Mouse (Mus musculus) urinary bladder, adult 18-20 months (tissue): Measurements from ENCODE around the gene Nipsnap1.

ENCODE experiments used
- DNase-seq, 2 experiments: peaks; one replicate each; pipeline ENCODE4 v3.0.0; 2022; ENCODE audit warnings: low spot score in 2 of 2, mixed read lengths in 2 of 2

Gene Nipsnap1

DNA sequence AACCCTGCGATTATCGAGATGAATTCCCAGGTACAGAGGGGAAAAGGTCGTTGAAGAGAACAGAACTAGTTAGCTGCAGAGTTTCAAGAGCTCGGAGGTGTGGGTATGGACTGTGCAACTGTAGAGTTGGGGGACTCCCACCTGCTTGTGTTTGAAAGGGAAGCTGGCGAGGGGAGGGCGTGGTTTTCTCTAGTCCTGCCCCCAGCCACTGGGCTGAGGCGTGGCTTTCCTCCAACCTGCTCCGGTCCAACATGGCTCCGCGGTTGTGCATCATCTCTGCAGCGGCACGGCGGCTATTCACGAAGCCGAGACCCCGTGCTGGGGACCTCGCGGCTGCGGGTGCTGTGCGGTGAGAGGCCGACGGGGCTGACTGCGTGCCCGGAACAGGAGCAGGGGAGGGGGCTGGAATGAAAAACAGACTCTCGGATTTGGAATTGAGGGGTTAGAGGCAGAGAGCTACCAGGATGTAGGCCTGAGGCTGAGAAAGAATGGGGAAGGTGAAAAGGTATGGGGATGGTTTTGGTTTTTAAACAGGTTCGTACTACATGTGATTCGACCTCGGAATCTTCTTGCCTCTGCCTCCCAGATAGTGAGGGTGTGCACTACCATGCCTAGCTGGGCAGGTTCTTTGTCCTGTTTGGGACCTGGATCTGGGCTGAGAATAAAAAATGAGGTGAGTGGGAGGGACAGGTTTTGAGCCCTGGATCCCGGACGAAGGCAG, at the start of gene Nipsnap1:
Gene Nipsnap1, plus strand, starts transcription at position 197 of the 721 bp plus-strand sequence.
- peak; percentile 62 for DNase-seq

DNA sequence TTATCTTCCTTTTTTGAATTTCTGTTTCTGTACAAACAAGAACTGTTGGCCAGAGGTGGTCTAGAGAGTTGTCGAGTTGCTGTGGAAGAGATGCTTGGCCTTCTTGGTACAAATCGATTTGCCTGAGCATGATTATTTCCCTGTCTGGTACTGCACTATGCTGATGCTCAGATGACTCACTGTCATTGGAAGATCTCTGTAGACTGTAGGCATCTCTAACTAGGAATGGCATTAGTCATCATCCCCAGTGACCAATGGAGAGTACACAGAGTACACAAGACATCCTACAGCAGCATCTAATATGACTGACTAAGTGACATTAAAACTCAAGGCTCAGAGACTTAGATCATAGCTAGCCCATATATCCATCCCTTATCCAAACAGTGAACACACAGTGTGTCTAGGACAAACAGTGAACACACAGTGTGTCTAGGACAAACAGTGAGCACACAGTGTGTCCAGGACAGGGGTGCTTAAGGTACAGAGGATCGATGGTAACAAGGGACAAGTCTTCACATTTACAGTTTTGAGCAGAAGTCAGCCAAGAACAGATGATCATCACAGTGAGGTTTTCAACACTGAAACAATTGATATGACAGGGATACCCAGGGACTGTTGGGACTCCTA, 47.5 kb upstream of the Nipsnap1 start:
- no peak for DNase-seq

DNA sequence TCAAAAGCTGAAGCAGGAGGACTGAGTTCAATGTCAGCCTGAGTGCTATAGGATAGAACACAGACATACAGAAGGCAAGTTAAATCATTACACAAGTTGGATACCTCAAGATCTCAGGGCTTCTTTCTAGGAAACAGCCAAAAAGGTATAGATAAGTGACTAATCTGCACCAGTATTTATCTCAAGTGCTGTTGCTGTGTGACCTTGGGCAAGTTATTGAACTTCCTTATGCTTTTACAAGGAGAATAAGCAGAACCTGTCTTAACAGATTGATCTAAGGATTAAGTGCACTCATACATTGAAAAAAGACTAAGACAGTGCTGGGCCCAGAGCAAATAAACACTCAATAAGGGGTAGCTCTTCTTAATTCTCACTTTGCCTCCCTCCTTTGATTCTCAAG, 46.4 kb upstream of the Nipsnap1 start:
- no peak for DNase-seq

DNA sequence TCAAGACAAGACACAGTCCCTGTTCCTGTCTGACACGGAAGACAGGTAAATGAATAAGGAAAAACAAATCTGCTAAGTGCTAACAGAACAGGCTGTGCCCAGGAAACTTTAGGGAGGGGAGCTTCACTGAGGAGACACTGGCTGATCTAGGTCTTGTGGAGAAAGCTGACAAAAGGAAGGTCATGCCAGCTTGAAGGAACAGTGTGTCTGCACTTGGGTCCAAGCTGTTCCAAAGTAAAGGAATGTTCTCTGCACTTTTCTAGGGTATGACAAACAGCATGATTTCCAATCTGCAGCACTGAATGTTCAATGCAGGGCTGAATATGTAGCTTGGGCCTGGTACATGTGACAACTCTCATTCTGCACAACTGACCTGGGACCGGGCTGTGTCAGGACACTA, 45.8 kb upstream of the Nipsnap1 start:
- DNase-seq = no peak

DNA sequence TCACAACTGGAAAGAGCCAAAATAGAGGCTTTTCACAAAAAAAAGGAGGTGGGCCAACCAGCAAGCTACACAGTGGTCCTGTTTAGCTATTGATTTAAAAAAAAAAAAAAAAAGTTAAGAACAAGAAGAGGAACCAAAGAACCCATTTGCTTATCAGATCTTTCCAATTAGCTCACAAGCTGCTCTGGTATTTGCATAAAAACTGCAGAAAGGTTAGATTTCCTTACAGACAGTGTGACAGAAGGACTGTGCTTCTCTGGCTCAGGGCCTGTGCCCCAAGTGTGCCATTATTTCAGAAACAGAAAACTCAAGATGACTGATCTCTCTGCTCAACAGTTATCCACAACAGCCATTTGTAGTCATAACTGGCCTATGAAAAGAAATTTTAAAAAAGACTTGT, 42.7 kb upstream of the Nipsnap1 start:
- no peak for DNase-seq

DNA sequence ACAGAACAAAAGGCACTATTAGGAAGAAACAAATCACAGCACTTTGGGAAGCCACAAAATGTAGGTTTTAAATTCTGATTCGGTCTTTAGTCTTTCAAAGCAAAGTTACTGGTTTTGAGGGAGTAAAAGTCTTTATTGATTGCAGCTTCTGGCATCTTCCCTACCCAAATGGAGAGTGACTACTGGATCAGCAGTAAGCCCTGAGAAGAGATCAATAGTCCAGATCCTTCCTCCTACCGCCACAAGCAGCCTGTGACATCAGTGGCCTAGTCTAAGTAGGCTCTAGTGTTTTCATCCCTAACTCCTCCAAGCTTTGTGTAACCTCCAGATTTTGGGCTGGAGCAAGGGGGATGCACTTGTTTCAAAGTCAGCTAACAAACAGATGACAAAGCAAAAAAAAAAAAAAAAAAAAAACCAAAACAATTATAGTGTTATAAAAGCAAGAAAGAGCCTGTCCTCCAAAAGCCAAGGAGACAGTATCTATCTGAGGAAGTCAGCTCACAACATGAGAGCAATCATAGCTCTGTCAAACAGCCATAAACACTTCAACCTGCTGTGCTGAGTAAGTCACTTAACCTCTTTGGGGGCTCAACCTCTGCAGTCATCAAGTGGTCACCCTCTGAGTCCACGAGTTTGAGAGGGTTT, 40.3 kb upstream of the Nipsnap1 start:
- DNase-seq = no peak

DNA sequence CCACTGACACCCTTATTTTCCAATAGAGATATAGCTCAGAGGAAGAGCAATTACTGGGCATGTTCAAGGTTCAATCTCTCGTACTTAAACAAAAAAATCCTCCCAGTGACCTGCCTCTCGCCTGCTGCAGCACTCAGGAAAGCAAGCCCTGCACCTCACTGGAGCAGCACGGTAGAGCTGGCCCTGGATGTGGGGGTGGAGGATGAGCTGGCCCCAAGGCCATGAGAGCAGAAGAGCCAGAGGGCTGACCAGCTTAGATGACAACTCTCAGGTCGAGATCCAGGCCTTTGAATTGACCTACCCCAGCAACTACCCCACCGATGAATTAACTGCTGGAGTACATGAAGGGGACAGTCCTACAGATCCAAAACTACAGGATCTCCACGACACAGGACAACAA, 38.3 kb upstream of the Nipsnap1 start:
- DNase-seq = no peak

DNA sequence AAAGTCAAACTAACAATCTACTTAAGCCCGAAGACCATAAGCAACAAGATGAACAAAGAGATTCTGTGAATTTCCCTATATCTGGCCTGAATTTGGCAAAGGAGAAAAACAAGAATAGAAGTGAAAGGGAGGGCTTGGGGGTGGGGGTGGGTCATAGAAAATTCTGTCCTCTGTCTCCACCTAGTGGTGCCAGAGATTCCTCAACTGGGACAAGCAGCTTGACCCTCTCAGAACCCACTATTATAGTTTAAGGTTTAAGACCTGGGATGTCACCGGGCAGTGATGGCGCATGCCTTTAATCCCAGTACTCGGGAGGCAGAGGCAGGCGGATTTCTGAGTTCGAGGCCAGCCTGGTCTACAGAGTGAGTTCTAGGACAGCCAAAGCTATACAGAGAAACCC, 37.0 kb upstream of the Nipsnap1 start:
- DNase-seq = peak in 1 of 2 experiments; percentile 12

DNA sequence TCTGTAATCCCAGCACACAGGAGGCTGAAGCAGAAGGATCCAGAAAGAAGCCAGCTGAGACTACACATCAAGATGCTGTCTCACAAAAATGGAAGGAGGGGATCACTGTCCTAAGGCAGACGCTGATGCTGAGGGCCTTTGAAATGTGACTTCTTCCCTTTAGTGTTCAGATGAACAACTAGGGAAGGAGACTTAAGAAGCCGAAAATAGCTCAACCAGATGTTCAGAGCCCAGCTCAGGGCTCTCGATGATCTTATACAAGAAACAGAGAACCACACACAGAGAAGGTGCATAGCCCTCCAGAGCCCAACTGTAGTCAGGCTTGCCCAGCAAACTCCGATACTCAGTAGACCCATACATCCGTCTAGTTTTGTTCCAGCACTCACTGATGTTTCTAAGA, 36.4 kb upstream of the Nipsnap1 start:
- DNase-seq = no peak

DNA sequence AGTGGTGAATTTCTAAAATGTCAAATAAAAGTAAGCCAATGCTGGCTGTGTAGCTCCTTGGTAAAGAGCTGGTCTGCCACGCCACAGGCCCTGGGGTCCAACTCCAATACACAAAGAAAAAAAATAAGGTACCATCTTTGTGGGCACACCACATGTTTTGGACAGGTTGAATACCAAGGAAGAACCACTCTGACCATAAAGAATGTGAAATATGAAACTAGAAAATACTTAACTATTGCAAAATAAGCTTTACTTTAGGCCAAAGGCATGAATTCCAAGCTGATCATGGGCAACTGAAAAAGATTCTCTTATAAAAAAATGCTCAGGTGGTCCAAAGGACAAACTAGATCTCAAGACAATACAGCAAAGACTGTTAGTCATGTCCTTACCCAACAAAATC, 35.5 kb upstream of the Nipsnap1 start:
- no peak for DNase-seq

DNA sequence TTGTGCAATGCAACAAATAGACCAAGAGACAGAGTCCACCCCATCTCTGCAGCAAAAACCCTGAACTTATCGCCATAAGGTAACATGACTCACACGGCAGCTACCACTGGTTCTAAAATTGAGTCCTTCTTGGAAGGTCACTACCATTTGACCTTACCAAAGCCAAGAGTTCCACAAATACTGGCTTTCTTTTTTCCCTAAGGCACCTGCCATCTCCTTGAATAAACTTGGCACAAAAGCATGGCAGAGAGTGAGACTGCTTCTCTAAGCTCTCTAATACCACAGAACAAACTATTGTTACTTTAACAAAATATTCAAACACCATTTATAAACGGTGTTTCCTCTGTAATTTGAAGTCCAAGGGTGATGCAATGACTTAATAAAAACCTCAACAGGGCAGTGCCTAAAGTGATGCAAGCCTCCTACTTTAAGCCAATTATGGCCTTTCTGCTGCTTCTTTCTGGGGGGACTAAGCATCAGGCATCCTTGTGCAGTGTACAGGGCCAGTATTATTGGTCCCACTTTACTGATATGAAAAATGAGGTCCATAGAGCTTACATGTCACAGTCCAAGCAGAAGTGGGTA, 32.7 kb upstream of the Nipsnap1 start:
- no peak for DNase-seq

DNA sequence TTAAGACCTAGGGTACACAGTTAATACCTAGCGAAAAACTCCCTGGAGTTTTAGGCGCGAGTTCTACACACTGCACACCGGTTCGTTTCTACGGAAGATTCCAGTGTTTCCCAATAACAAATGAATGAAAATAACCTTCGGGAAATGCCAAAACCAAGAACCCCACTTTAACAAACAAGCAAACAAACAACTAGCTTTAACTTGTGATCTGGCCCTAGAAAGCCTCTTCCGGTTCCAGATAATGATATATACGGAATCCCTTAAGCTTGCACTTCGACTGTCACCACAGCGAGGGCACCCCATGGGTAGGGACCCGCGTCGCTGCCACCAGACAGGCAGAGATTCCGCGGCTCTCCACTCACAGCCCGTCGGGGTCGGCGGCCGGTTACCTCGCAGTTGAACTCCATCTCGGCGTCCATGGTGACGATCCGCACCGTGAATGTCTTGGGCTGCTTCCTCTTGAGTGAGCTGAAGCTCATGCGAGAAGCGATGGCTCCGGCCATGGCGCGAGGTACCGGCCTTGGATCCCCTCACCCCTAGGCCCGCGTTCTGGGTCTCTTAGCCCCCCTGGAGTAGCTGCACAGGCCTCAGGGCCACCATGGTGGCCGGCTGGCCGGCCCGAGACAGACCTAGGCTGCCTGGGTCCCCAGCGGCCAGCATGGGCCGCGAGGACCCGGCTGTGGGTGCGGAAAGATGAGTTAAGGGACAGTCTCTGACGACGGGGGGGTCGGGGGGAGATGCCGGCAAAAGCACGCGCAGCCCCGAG, 25.1 kb upstream of the Nipsnap1 start:
- peak; percentile 6 to 44 for DNase-seq

DNA sequence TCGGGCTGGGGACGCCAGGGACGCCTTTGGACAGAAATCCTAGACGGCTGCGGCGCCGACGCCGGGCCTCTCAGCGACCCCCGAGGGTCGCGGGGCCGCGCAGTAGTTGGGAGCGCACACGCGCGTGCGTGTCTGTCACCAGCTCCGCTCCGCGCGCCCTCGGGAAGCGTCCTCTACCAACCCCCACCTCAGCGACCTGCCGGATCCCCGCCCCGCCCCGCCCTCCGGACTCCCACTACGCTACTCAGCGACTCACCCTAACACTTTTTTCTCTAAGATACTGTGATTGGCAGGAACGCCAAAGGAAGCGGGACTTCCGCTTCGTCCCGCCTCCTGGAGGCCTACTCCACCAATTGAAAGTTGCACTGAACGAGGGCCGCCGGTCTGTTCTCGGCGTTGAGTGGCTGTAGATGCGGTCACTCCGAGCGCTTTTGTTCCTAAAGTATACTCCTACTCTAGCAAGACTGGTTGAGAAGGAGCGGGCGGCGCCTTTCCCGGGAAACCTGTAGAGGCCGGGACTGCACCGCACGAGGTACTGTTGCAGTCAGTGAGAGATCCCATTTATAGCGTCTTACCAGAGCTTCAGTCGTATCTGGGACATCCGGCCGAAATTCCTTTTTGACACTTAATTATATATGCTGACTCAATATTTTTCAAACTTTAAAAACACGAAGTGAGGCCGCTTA, 24.4 kb upstream of the Nipsnap1 start, which contains the start of gene Nf2:
Gene Nf2, minus strand, starts transcription at position 279 of the 686 bp plus-strand sequence.
- DNase-seq = peak; percentile 89 to 97

DNA sequence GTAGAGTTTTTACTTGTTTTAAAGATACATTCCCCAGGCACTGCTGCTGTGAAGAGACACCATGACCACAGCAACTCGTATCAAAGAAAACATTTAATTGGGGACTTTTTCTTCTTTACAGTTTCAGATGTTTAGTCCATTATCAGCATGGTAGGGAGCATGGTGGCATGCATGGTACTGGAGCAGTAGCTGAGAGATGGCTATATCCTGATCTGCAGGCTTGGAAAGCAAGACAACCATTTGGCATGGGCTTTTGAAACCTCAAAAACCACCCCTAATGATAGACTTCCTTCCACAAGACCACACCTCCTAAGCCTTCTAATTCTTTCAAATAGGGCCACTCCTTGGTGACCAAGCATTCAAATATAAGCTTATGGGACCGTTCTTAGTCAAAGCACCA, 23.3 kb upstream of the Nipsnap1 start:
- no peak for DNase-seq

DNA sequence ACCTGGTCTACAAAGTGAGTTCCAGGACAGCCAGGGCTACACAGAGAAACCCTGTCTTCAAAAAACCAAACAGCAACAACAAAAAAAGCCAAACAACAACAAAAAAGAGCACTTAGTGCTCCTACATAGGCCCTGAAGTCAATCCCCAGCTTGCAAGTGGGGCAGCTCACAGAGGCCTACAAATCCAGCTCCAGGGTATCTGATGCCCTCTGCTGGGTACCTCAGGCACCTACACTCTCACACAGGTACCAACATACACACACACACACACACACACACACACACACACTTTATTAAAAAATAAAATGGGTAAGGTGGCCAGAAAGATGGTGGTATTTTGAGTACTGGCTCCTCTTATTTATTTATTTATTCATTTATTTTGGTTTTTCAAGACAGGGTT, 20.7 kb upstream of the Nipsnap1 start:
- no peak for DNase-seq

DNA sequence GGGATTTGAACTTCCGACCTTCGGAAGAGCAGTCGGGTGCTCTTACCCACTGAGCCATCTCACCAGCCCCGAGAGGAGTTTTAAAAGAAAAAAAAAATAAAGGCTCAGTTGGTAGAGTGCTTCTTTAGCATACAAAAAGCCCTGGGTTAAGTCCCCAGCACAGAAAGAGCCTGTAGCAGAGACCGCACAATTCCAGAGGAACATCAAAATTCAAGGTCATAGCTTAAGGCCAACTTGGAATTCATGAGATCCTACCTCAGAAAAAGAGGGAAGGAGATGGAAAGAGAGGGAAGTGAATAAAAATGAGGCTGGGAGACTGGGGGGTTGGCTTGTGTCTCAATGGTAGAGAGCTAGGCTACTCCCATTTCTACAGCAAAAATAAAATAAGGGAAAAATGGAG, 19.6 kb upstream of the Nipsnap1 start:
- no peak for DNase-seq

DNA sequence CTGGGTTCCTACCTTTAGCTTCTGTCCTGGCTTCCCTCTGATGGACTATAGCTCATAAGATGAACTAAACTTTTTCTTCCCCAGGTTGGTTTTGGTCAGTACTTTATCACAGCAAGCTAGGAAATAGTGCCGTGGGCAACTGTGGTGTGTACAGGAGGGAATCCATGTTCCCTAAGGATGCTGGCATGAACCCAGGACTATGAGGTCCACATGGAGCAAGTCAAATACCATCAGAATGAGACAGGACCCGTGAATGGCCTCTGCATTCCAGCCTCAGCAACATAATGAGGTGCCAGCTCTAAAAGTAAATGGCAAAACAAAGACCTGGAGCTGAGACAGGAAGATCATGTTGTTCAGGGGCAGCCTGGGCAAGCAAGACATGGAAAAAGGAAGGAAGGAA, 15.3 kb upstream of the Nipsnap1 start:
- DNase-seq = no peak

DNA sequence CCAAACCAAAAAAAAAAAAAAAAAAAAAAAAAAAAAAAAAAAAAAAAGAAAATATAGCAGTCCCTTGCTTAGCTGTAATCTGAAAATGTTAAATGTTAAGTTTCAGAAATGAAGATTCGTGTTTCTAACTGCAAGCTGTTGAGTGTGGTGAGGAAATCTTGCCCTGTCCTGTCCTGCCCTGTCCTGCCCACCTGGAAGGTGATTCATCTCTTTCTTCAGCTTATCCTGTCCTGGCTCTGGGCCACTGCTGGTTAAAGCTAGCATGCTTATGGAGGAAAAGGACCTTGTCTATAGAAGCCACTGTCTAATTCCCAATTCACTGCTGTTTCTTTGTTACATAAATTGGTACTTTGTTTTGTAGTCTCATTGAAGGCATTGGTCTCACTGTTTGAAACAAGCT, 12.8 kb upstream of the Nipsnap1 start:
- peak in 1 of 2 experiments; percentile 41 for DNase-seq

DNA sequence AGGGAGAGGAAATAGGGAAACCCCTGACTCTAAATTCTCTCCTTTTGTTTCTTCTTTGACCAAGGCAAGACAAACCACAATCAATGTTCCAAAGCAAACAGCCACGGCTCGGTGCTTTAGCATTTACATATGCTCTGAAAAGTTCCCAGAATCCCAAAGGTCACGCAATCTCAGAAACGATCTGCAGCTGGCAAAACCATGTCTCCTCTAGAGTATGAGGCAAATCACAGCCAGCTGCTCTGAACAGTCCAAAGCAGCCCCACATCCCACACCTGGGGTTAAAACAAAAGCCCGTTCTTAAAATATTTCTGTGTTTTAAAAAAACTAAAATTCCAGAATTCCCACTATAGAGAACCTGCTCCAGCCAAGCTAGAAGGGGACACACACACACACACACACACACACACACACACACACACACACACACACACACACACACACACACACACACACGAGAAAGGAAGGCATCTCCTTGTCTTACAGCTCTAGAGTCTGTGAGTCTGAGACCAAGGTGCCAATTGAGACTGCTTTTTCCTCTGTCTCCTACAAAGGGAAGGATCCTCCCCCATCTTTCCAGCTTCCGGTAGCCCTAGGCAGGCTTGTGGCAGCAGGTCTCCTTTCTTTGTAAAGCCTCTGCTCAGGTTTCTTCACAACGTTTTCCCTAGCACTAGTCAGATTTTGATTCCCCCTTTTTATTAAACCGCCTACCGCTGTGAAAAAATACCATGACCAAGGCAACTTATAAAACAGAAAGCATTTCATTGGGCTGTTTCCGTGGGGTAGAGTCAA, 11.7 kb upstream of the Nipsnap1 start:
- DNase-seq = no peak

DNA sequence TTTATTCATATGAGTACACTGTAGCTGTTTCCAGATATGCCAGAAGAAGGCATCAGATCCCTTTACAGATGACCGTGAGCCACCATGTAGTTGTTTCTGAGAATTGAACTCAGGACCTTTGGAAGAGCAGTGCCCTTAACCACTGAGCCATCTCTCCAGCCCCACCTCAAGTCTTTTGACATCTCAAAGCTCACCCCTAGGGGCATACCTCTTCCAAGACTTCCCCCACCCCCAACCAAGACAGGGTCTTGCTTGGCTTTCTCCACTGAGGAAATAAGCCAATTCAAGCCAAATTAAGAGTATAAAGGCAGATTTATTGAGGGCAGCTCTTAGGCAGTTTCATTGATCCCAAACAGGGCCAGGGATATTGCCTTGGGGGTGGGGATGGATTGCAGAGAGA, 11.0 kb upstream of the Nipsnap1 start:
- no peak for DNase-seq
